Mouse (Mus musculus): Measurements from ENCODE around the gene Aak1. TPM values are rescaled to one million over a fixed set of nuclear protein-coding genes. Genes with fewer than 3 reads are reported as not detected.
A peak's percentile ranks its signal among the peaks of the same experiment; 100 is the strongest.

The Aak1 gene
- polyA plus RNA-seq, 1 experiment: 11.5 TPM

DNA sequence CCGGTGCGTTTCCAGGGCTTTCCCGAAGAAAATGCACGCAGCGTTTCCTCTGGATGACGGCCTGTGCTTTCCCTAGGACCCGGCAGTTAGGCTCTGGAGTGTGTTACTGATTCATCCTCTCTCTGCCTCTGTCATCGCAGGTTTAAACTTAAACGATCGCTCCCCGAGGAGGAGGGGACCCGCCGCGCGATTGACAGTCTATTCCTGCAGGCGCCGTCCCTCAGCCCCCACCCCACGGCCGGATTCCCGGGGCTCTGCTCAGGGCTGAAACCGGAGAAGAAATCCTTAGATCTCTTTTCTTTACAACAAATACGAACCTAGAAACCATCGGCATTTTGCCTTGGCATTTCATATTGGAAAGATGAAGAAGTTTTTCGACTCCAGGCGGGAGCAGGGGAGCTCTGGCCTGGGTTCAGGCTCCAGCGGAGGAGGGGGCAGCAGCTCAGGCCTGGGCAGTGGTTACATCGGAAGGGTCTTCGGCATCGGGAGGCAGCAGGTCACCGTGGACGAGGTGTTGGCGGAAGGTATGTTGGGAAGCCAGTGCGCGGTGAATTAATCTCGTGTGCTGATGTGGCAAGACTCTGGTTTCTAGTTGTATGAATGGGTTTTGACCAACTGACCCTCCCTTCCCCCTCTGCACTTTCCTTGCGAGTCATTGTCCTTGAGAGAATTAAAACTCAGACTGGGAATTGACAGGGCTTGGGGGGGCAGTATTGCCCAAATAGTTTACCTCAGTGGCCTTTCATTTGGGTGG is 552 bp downstream of the Aak1 start:
- H3K79me2 ChIP-seq (ENCODE audit: control insufficient read depth, insufficient read depth): peaks cover 48% of the 10 kb centered on the region
- peak overlapping the region; percentile 78 for H3K4me3 ChIP-seq
- peak overlapping the region; percentile 41 for H3ac ChIP-seq (ENCODE audit: control insufficient read depth, insufficient read length)
- H3K36me3 ChIP-seq (ENCODE audit: control insufficient read depth, insufficient read depth): peaks cover 5% of the 10 kb centered on the region
- TF ChIP-seq POLR2A (IDR thresholded peaks at IDR 0.05; ENCODE audit: insufficient read length, low read depth): peak; percentile 38
- TF ChIP-seq MYOG (IDR thresholded peaks at IDR 0.05; ENCODE audit: control insufficient read depth in 1 of 3, insufficient read depth in 1 of 3, insufficient read length in 2 of 3, low read depth in 2 of 3): no peak
- TF ChIP-seq SRF (IDR thresholded peaks at IDR 0.05; ENCODE audit: control insufficient read depth, insufficient read length, low read depth): no peak
- no peaks in the 10 kb centered on the region for H3K27me3 ChIP-seq (ENCODE audit: control insufficient read depth, insufficient read depth, insufficient read length)
- H3K4me2 ChIP-seq (ENCODE audit: low read depth): peak overlapping the region; percentile 98

DNA sequence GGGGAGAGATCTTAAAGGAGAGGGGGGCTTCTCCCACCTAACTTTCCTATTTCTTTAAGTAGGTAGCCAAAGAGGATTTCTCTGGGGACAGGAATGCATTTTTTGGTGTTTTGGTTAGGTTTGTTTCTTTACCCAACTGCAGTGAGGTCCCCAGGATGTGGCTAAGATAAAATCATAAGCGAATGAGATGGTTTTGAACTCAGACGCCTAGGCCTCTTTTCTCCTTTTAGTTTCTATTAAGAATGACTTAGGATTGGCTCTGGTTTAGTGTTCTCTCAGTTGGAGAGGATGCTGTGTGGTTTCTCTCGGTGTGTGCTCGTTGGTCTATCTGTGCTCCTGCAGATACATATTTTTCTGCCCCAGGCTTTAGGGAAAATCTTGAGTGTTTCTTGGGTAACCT is 1.3 kb downstream of the Aak1 start:
- H3K4me2 ChIP-seq (ENCODE audit: low read depth): peak overlapping the region; percentile 98
- no peaks in the 10 kb centered on the region for H3K27me3 ChIP-seq (ENCODE audit: control insufficient read depth, insufficient read depth, insufficient read length)
- H3K79me2 ChIP-seq (ENCODE audit: control insufficient read depth, insufficient read depth): peaks cover 48% of the 10 kb centered on the region
- peak overlapping the region; percentile 78 for H3K4me3 ChIP-seq
- peaks cover 5% of the 10 kb centered on the region for H3K36me3 ChIP-seq (ENCODE audit: control insufficient read depth, insufficient read depth)
- H3ac ChIP-seq (ENCODE audit: control insufficient read depth, insufficient read length): no peak overlapping the region
- TF ChIP-seq TCF12 (IDR thresholded peaks at IDR 0.05; ENCODE audit: insufficient read depth, poor library complexity, severe bottlenecking): no peak
- no peak for TF ChIP-seq MYOG (IDR thresholded peaks at IDR 0.05; ENCODE audit: control insufficient read depth in 1 of 3, insufficient read depth in 1 of 3, insufficient read length in 2 of 3, low read depth in 2 of 3)
- TF ChIP-seq SRF (IDR thresholded peaks at IDR 0.05; ENCODE audit: control insufficient read depth, insufficient read length, low read depth): no peak
- TF ChIP-seq REST (IDR thresholded peaks at IDR 0.05; ENCODE audit: insufficient read depth, insufficient read length): no peak
- no peak for TF ChIP-seq MAX (IDR thresholded peaks at IDR 0.05; ENCODE audit: low read depth)
- no peak for TF ChIP-seq MYOD1 (IDR thresholded peaks at IDR 0.05; ENCODE audit: control insufficient read depth in 1 of 3, insufficient read length in 2 of 3, low read depth in 2 of 3)
- no peak for TF ChIP-seq TCF3 (IDR thresholded peaks at IDR 0.05; ENCODE audit: insufficient read length, low read depth)
- no peak for TF ChIP-seq USF1 (IDR thresholded peaks at IDR 0.05; ENCODE audit: low read depth)
- no peak for TF ChIP-seq POLR2A (IDR thresholded peaks at IDR 0.05; ENCODE audit: insufficient read length, low read depth)
- no peak for TF ChIP-seq POLR2AphosphoS2 (IDR thresholded peaks at IDR 0.05; ENCODE audit: insufficient read length, low read depth)
- TF ChIP-seq CEBPB (IDR thresholded peaks at IDR 0.05; ENCODE audit: insufficient read depth, poor library complexity, severe bottlenecking): no peak
- TF ChIP-seq E2F4 (IDR thresholded peaks at IDR 0.05; ENCODE audit: insufficient read depth): no peak

DNA sequence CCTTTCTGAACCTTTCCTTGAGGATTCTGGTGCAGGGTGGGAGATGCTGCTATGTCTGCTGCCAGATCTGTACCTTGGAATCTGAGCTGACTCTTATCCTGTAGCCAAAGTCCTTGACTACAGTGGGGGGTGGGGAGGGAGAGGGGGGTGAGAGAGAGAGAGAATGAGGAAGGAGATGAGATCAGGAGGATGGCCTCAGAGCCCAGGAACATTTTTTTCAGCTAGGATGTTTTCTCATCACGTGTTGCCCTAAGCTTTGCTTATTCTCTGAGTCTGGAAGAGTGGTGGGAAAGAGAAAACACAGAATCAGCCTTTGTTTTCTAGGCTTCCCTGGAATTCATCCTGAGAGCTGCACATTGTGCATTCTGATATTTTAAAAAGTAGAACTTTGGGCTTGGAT is 2.2 kb downstream of the Aak1 start:
- Histone ChIP-seq H3K4me2 (ENCODE audit: low read depth) (peak overlapping the region; percentile 98), H3K27me3 (ENCODE audit: control insufficient read depth, insufficient read depth, insufficient read length) (no peaks in the 10 kb centered on the region), H3ac (ENCODE audit: control insufficient read depth, insufficient read length) (no peak overlapping the region), H3K4me3 (peak overlapping the region; percentile 78), H3K79me2 (ENCODE audit: control insufficient read depth, insufficient read depth) (peaks cover 49% of the 10 kb centered on the region), H3K36me3 (ENCODE audit: control insufficient read depth, insufficient read depth) (peaks cover 5% of the 10 kb centered on the region)
- TF ChIP-seq TCF12 (IDR thresholded peaks at IDR 0.05; ENCODE audit: insufficient read depth, poor library complexity, severe bottlenecking): no peak
- no peak for TF ChIP-seq E2F4 (IDR thresholded peaks at IDR 0.05; ENCODE audit: insufficient read depth)
- TF ChIP-seq MYOG (IDR thresholded peaks at IDR 0.05; ENCODE audit: control insufficient read depth in 1 of 3, insufficient read depth in 1 of 3, insufficient read length in 2 of 3, low read depth in 2 of 3): no peak
- TF ChIP-seq SRF (IDR thresholded peaks at IDR 0.05; ENCODE audit: control insufficient read depth, insufficient read length, low read depth): no peak
- TF ChIP-seq USF1 (IDR thresholded peaks at IDR 0.05; ENCODE audit: low read depth): peak; percentile 33

DNA sequence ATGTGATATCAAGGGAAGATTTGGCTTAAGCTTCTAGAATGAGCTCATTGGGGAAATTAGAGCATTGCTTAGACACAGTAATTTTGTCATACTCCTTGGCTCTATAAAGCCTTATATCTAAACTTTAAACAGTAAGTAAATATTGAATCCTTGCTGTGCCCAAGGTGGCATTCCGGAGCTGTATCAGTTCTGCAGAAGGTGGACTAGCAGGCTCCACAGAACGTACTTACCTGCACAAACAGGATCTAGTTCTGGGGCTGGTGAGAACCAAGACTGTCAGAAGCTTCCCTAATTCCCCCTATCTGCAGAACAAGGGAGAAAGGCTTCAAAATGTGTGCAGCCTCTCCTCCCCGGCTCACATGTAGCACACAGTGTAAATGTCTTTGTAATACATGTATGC is 4.6 kb downstream of the Aak1 start:
- Histone ChIP-seq H3K79me2 (ENCODE audit: control insufficient read depth, insufficient read depth) (peaks cover 68% of the 10 kb centered on the region), H3K4me3 (no peak overlapping the region)

DNA sequence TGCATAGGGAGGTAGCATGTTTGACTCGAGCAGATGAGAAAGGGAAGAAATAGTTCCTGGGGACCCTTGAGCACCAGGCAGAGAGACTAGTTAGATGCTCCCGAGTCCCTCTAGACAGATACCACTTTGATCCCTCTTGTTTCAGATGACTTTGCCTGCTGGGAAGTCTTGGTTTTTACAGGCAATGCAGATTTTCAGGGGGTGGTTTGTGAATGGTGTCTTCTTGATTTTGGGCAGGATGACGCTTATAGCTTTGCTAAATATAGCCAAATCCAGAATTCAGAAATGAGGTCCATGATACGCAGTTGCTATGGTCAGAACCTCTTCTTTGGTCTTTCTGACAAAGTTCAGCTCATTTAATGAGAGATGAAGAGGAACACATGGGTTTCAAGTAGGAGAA is 5.6 kb downstream of the Aak1 start:
- Histone ChIP-seq H3K4me3 (no peak overlapping the region), H3K4me2 (ENCODE audit: low read depth) (no peak overlapping the region), H3K79me2 (ENCODE audit: control insufficient read depth, insufficient read depth) (peaks cover 74% of the 10 kb centered on the region), H3ac (ENCODE audit: control insufficient read depth, insufficient read length) (no peak overlapping the region), H3K36me3 (ENCODE audit: control insufficient read depth, insufficient read depth) (peaks cover 13% of the 10 kb centered on the region), H3K27me3 (ENCODE audit: control insufficient read depth, insufficient read depth, insufficient read length) (no peaks in the 10 kb centered on the region)
- TF ChIP-seq POLR2A (IDR thresholded peaks at IDR 0.05; ENCODE audit: insufficient read length, low read depth) (no peak), MAX (IDR thresholded peaks at IDR 0.05; ENCODE audit: low read depth) (no peak)

More for the DNA sequence above, 4.6 kb downstream of the Aak1 start:
- no peak overlapping the region for H3K4me2 ChIP-seq (ENCODE audit: low read depth)
- TF ChIP-seq POLR2AphosphoS2 (IDR thresholded peaks at IDR 0.05; ENCODE audit: insufficient read length, low read depth) (no peak), E2F4 (IDR thresholded peaks at IDR 0.05; ENCODE audit: insufficient read depth) (no peak), TCF12 (IDR thresholded peaks at IDR 0.05; ENCODE audit: insufficient read depth, poor library complexity, severe bottlenecking) (no peak), MYOD1 (IDR thresholded peaks at IDR 0.05; ENCODE audit: control insufficient read depth in 1 of 3, insufficient read length in 2 of 3, low read depth in 2 of 3) (no peak), SRF (IDR thresholded peaks at IDR 0.05; ENCODE audit: control insufficient read depth, insufficient read length, low read depth) (no peak), TCF3 (IDR thresholded peaks at IDR 0.05; ENCODE audit: insufficient read length, low read depth) (no peak), POLR2A (IDR thresholded peaks at IDR 0.05; ENCODE audit: insufficient read length, low read depth) (no peak), REST (IDR thresholded peaks at IDR 0.05; ENCODE audit: insufficient read depth, insufficient read length) (no peak), CEBPB (IDR thresholded peaks at IDR 0.05; ENCODE audit: insufficient read depth, poor library complexity, severe bottlenecking) (no peak)
- H3ac ChIP-seq (ENCODE audit: control insufficient read depth, insufficient read length): no peak overlapping the region
- H3K27me3 ChIP-seq (ENCODE audit: control insufficient read depth, insufficient read depth, insufficient read length): no peaks in the 10 kb centered on the region
- peaks cover 7% of the 10 kb centered on the region for H3K36me3 ChIP-seq (ENCODE audit: control insufficient read depth, insufficient read depth)
